Mouse (Mus musculus) testis, postnatal 14 days (tissue): Measurements from ENCODE around the gene Iqgap2.

Experiments used
- DNase-seq: peaks from one replicate; pipeline ENCODE4 v3.0.0; 2021; ENCODE audit warnings: low spot score

Iqgap2 gene

GRCm38 (mm10) chr13:95583237-95584189, 308.2 kb downstream of the Iqgap2 start:
- DNase-seq, result no peak

DNA sequence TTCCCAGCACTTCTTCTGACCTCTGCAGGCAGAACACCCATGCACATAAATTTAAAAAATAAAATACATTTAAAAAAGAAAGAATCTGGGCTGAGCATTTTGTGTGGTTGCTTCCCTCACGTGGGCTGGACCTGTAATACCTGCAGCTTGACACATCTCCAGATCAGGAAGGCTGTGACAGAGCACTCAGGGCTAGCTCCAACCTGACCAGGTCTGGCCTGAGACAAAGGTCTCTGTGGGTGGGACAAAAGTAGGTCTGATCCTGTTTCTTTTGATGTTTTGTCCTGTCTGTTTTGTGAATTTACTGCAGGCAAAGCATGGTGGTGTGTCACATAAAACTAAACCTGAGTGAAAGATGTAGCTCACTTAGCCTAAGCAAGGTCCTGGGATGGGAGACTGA, 309.9 kb downstream of the Iqgap2 start:
- DNase-seq, result no peak

DNA sequence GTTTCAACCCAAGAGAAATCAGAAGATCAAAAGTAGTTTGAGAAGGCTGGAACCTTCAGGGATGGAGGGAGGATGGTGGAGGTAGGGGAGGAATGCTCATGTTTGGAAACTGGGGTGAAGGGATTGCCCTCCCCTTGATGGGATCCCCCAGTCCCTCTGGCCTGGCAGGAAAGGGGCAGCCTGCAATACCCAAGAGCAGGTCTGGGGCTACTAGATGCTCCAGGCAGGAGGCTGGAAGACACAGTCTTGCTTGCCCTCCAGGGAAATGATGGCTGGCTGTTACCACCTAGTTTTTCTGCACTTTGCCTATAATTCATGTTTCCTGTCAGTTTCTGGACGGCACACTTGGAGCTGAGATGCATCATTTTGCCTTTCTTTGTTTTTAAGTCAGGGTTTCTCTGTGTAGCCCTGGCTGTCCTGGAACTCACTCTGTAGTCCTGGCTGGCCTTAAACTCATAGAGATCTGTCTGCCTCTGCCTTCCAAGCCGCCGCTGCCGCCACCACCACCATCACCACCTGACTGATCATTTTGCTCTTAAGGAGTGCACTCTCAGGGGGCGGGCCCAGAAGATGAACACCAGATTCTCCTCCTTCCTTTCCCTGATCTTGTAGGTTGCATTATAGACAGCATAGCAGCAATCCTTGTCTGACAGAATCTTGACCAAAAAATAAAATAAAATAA, 313.6 kb downstream of the Iqgap2 start:
- no peak for DNase-seq
